Mouse (Mus musculus): Measurements from ENCODE around the gene Nr6a1.

Gene Nr6a1

DNA sequence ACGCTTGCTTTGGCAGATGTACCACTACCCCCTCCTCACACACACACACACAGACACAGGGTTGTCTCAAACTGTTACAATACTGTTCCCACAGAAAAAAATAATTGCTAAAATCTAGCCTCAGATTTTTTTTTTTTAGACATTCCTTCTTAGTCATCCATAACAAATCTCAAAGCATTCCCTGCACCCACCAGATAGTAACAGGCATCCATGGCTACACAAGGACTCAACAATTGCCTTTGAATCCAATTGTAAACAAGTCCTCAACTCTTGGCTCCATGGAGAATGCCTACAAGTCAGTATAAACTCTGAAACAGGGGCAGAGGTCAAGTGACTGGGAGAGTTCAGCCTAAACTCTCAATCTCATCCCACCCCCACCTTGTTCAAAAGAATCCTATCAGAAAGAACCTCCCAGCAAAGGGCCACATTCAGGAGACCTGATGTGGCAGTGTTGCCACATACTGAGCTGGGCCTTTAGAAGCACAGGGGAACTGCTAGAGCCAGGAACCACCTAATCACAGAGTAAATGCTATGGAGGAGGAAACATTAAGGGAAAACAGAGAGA is 52.9 kb downstream of the Nr6a1 start:
- no peak for DNase-seq (ENCODE audit: low read depth, low spot score)

DNA sequence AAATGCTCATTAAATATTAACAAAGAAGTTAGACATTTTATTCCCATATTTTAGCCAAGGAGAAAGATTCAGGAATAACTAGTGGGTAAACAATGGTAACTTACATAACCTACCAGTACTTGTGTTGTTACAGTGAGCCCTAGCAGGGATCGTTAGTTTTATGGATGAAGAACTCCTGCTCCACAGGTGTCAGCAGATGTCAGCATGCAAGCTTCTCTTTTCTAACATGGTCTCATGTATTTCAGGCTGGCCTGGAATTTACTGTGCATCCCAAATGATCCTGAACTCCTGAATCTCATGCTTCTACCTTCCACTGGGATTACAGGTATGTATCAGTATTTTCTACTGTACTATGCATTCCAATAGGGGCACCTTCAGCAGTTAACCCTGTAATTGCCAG is 54.8 kb downstream of the Nr6a1 start:
- DNase-seq (ENCODE audit: low read depth, low spot score): peak; percentile 4

DNA sequence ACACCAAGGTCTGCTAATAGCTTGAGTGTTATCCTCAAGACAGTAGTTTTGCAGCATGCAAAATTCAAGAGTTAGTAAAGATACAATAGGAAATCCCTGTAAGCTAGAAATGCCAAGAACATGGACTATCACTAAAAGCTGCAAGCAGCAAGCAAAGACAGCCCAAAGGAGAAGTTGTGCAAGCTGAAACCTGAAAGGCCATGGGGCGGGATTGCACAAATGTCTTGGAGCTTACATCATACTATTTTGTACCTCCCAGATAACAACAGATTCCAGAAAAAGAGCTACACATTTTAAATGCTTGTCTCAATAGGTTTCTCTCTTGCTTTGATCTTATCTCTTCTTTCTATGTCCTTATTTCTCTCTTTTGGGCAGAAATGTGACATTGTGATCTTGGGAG is 60.8 kb downstream of the Nr6a1 start:
- DNase-seq (ENCODE audit: low read depth, low spot score): no peak

DNA sequence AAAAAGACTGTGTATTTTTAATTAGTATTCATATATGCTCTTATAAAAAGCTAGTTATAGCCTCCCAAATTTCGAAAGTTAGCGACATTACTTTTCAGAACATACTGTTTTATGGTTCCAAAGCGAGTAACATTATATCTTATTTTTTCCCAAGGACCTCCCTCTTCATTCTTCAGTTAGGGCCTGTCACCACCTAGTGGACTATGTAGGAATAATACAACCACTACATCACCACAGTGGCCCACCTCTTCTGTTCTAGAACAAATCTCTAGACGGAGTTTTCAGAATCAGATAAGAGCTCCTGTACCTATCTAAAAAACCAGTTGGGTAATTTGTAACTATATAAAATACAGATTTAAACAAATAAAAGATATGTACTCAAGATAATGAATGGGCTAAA is 63.5 kb downstream of the Nr6a1 start:
- DNase-seq (ENCODE audit: low read depth, low spot score): peak; percentile 20

DNA sequence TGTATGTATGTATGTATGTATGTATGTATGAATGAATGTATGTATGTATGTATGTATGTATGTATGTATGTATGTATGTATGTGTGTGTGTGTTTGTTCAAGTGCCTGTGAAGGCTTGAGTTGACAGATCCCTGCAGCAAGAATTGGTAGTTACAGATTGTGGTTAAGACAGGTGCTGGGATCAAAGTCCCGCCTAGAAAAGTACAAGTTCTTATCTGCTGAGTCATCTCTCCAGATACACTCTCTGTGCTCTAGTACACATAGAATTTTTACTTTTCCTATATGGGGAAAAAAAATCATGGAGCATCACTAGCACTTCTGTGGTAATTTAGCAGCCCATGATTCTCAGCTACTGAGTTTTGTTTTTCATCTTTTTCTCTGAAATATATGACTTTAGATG is 75.7 kb downstream of the Nr6a1 start:
- DNase-seq (ENCODE audit: low read depth, low spot score): no peak

DNA sequence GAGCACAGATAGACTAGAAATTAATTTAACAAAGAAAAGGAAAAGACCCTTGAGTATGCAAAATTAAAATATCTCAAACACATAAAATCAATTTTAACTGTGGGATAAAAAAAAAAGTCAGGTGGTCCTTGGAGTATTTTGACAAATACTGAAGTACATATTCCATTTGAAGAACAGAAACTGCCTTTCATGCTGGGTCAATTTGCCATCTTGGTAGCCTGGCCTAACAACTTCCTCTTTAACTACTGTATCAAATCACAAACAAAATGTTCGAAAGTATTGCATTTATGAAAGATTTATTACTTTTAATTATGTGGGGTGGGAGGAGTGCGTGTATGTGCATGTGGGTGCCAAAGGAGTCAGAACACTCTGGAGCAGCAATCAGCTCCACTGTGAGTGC is 81.2 kb downstream of the Nr6a1 start:
- no peak for DNase-seq (ENCODE audit: low read depth, low spot score)

DNA sequence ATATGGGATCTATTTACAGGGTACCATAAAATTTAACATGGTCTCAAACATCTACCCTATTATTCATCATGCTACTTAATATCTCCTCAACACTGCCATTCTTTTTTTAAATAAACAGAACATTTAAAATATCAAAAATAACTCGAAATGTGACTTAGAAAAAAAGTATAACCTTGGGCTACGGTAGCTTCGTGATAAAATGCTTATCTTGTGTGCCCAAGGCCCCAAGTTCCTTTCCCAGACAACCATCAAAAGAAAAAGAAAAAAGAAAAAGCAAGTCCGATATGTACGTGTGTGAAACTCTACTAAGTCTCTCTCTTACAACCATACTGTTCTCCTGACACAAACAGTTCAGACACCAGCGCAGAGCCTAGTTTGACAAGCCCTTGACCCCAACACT is 92.0 kb downstream of the Nr6a1 start:
- DNase-seq (ENCODE audit: low read depth, low spot score): no peak

DNA sequence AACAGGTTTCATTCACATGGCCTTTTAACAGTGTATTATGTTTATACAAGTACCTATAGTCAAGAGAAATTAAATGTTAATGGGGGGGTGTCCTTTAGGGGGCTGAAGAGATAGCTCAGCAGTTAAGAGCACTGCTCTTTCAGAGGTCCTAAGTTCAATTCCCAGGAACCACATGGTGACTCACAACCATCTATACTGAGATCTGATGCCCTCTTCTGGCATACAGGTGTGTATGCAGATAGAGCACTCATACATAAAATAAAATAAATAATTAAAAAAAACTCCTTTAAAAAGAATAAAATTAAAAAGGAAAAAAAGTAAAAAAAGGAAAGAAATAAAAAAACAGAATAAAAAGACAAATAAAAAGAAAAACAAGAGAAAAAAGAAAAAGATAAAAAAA is 95.5 kb downstream of the Nr6a1 start:
- no peak for DNase-seq (ENCODE audit: low read depth, low spot score)

DNA sequence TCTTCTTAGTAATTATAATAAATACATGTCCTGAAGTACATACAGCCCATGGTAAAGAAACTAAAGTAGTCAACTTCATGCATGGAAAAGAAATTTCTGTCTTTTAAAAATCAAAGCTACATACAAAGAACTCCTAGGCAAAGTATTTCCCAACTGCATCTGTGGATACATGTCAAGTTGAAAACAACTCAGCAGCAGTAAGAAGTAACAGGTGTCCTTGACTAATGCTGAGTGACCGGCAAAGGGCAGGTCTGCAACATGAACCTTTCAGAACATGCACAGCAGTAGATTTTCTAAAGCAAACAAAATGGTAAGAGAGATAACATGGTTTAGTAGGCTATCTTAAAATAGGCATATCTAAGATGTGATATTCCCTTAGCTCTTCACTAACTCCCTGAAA is 98.0 kb downstream of the Nr6a1 start:
- DNase-seq (ENCODE audit: low read depth, low spot score): no peak

DNA sequence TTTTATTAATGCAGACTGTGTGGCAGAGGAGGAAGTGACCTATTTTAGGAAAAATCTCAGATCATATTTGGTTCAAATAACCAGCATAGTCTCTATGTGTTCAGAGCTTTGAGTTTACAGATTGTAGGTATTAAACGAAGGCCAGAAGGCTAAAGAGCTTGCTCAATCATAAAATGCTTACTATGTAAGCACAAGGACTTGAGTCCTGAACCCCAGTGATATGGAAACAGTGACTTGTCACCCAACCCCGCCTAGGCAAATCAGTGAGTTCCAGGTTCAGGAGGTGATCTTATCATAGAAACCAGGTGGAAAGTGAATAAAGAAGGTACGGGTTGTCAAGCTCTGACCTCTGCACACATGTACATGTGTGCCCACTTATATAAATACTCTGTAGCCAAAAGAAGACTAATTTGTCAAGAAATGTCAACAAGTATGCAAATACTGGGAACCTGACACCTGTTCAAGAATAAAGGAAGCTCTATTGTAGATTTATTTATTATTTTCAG is 99.6 kb downstream of the Nr6a1 start:
- no peak for DNase-seq (ENCODE audit: low read depth, low spot score)

DNA sequence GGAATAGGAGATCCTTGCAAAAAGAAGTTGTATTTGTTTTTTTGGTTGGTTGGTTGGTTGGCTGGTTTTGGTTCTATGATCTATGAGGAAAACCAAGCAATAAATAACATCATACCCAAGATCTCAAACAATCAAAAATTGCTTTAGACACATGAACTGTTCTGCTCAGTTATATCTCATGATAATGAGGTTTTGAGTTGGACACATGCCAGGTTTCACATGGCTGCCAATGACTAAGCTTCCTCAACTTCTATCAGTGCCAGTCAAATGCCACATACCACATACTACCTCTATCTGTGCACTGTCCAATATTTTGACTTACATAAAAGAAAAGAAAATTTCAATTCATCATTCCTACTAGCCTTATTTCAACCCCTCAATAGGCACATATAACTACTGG is 101.3 kb downstream of the Nr6a1 start:
- DNase-seq (ENCODE audit: low read depth, low spot score): no peak

DNA sequence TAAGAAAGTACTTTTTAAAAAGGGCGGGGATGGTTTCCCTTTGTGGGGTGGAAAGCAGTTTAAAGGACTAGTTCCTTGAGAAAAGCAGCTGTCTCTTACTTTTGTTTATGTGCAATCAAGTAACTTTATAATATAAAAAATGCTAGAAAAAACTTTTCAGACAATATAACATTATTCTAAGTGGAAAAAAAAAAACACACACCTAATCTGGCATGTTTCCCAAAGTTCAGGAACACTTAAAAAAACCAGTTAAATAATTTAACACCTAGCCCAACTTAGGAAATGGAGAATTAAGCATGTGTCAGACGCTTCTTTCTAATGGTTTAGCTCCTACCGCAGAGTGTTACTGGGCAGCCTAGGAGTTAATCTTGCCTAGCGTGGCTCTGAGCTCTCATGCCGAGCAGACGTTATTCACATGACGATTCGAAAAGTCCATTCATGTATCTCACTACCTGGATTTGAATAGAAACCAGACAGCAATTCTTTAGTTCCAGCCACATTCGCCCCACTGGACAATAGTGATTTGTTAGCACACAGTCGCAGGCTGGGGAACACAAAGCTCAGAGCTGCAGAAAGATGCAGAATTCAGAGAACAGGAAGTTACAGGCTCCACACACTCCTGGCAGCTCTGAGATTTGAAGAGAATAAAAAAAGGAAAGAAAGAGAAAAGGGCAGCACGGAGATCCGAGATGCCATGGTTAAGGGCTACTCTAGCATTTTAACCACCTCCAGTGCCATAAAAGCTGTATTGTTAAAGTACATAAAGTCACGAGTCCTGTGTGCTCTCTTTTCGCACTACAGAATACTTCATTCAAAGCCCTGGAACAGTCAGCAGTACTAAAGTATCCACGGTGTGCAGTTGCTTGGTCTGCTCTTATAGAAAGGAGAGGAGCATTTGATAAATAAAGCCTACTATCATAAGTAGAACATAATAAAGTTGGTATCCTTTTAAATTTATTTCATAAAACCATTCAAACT is 102.4 kb downstream of the Nr6a1 start:
- DNase-seq (ENCODE audit: low read depth, low spot score): peak; percentile 32

DNA sequence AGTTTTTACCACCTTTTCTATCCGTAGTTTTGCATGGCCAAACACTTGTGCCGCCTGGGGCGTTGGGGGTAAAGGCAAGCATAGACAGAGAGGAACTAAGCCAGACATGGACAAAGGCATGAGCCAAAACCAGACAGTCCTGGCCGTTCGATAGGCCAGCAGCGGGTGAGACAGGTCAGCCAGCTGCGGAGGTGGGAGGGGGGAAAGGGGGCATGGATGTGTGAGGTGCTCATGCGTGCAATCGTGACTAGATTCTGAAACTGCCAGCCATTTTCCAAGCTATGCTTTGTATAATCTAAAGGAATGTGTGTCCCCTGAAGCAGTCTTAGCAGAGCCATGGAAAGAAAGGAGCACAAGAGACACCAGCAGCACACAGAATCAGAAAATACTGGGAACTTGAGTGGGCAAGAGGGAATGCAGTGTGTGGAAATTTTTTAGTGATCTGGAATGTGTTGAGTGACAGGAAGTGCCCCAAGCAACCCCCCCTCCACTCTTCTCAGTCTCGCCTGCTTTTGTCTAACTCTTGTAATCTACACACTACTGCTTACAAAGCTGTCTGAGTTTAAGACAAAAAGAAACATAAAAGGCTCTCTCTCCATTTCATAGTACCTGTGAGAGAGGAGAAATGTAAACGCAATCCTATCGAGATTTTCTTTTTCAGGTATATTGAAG is 103.4 kb downstream of the Nr6a1 start:
- peak; percentile 37 for DNase-seq (ENCODE audit: low read depth, low spot score)

DNA sequence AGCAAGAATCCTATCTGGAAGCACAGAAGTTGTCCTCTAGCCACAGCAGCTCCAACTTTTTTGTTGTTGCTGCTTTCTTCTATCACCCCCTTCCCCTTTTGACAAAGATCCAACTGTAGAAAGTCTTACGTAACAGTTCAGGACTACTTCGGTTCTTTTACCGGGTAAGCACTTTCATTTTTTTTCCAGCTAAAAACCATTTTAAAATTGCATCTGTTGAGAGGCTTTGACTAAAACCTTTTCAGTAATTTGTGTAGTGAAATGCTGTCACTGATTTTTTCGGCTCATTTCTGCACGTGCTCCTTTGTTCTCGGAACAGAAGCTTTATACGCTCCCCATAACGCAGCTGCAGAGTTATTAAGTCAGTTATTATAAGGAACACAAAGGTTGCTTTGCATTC is 104.1 kb downstream of the Nr6a1 start:
- DNase-seq (ENCODE audit: low read depth, low spot score): peak; percentile 20

DNA sequence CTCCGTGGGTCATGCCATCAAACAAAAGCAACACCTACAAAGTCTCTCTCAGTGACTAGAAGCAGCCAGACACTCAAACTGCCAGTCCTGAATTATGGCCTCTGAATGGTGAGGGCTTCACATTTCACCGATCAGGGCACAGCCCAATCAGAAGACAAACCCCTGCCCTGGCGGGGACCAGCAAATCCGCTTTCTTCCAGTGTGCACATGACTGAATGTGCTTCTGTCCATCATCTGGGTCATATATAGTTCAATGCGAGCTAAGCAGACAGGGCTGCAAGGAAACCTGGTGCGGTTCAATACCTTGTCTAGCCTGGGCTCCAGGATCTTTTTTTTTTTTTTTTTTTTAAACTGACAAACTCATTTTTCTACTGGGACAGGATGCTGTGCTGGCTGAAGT is 104.5 kb downstream of the Nr6a1 start:
- peak; percentile 60 for DNase-seq (ENCODE audit: low read depth, low spot score)

DNA sequence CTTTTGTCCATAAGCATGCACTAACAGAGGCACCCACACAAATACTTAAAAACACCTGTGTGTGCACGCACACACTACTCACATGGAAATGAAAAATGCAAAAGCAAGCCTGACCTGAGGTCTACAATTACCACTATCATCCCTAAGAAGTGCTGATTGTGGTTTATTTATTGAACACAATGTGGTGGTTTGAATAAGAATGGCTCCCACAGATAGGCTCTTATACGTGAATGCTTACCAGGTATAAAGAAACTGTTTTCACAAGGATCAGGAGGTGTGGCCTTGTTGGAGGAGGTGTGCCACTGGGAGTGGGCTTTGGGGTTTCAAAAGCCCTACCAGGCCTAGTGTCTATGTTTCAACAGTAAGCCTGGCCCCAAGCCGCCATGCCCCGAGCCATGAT is 110.0 kb downstream of the Nr6a1 start:
- DNase-seq (ENCODE audit: low read depth, low spot score): no peak

DNA sequence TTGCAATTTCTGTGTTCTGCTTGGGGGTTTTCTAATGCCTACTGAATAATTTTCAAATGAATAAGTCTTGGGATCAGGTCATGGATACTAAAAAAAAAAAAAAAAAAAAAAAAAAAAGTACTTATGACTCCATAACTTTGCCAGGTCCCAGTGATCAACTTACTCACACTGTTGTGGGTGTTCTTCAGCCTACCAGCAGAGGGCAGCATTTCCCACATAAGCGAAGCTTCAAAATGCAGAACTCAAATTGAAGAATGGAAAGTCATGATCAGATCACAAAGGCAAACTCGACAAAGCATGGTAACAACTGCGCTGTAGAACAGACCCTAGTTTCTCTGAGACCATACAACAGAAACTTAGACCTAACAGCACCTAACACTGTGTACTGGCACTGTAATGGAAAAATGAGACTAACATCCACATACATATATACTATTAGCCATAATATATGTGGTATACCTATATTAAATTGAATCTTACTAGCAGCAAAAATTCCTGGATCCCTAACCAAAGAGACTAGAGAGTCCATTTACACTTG is 130.3 kb downstream of the Nr6a1 start:
- DNase-seq (ENCODE audit: low read depth, low spot score): peak; percentile 43

DNA sequence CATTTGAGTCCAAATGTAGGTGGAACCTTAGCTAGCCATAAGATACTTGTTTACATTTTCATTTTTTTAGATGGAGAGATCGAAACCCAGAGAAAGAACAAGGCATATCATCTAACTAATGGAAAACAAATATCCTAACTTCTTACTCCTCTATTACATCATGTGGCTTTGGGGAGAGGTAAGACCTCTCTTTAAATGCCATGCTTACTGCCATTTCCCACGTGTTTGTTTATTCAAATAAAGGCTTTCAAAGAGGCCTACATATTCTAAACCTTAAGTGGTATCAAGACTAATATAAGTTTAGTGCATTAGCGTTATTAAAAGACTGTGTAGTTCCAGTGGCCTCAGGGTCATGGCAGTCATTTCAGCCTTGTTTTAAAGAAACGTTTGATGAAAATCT is 140.2 kb downstream of the Nr6a1 start:
- no peak for DNase-seq (ENCODE audit: low read depth, low spot score)

DNA sequence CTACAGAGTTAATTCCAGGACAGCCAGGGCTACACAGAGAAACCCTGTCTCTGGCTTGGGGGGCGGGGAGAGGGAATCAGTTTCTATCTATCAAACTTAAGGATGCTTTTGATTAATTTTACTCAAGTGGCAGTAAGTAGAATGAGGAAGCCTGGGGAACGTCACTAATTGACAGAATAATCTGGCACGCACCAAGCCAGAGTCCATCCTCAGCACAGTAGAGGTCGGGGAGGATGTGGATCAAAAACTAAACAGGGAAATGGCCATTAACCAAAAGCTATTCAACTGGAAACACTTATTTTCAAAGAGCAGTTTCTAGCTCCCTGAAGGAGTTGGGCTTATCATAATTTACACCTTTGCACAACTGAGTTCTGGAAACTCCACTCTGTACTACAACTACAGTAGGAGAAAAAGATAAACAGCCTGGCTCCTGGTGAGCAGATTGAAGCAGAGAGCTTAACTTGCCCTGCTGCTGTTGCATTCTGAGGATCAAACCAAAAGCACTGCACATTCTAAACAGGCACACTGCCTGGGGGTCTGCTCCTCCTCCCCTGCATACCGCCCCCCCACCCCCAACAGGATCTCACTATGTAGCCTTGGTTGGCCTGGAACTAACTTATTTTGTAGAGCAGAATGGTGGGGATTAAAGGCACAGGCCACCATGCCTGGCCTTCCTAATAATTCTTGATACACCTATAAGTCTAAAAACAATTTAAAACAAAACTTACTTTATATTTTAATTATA is 141.1 kb downstream of the Nr6a1 start:
- DNase-seq (ENCODE audit: low read depth, low spot score): no peak

DNA sequence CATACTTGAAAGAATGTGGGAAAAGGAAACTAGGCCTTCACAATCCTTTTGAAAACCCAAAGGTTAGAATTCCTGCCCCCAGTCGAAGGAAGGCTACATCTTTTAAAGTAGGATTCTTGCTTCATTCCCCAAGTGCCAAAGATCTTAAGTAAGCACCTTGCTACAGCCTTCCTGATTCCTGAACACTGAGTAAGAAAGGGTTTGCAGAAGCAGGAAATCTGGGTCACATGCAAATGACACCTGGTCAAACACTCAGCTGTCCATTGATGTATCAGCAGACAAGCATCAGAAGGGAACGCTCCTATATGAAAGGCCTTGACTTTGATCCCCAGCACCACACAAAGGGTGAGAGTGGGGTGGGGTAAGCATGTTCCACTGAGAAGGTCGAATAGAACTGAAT is 142.4 kb downstream of the Nr6a1 start:
- no peak for DNase-seq (ENCODE audit: low read depth, low spot score)

DNA sequence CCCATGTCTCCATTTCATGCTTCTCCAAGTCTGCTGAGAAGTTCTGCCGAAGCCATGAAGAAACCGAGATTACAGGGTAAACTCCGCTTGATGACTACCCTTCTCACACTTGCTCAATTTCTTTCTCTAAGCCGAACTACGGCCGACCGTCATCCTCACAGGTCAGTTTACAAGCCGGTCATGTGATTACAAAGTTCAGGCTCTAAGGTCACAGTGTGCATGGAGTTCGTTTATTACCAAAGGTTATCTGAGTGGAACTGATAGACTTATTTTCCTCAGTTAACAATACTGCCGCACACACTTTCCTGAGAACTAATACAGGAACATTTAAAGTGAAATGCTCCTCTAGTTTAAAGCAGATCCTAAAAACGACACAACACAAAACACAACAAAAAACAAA is 143.1 kb downstream of the Nr6a1 start:
- DNase-seq (ENCODE audit: low read depth, low spot score): no peak

DNA sequence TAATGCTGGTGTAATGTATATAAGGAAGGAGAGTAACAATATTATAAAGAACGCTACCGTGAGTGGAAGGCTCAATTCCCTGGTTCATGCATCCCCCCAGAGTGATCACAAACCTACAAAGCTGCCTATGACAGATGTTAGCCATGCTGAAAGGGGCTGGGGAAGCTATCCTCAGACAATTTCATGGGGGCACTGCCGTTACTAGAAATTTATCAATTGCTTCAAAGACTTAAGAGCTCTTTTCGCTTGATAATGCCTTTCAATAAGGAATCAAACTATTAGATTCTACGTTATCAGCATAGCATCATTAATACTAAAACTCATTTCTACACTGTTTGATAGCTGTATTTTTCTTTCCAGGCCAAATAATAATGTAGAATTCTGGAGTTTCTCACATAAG is 144.1 kb downstream of the Nr6a1 start:
- DNase-seq (ENCODE audit: low read depth, low spot score): no peak
